Mouse (Mus musculus) embryonic facial prominence, embryonic 13.5 days (tissue): ENCODE measurements at regions not wholly inside any gene's neighbourhood (a gene's known extent, or its start where the extent isn't known, plus 50 kb on each side); places are given as distances from the start of the nearest gene placed in this dataset.
"Not testable (repeated sequence)": the region's sequence is repeated elsewhere in the genome, so short reads cannot be mapped to it uniquely, and the experiment has no call there.

Experiments used
- ATAC-seq: fragments of 200-750 bp; cut with Nextera tagmentation; 2 replicates; pipeline ENCODE4 v1.8.0; 2017; ENCODE audit warnings: low read depth; ENCODE audit not compliant: insufficient number of reproducible peaks, insufficient read depth, low FRiP score, low TSS enrichment
- H3K27ac ChIP-seq: fragments of 300-500 bp; sonication (generic); 2 replicates; pipeline ENCODE4 v1.5.1; 2015; ENCODE audit warnings: moderate library complexity, mild to moderate bottlenecking, inconsistent platforms
- H3K27me3 ChIP-seq: fragments of 300-500 bp; sonication (generic); 2 replicates; pipeline ENCODE4 v1.6.1; 2015; ENCODE audit warnings: mild to moderate bottlenecking, inconsistent platforms
- H3K36me3 ChIP-seq: fragments of 300-500 bp; sonication (generic); 2 replicates; pipeline ENCODE4 v1.6.1; 2015; ENCODE audit warnings: mild to moderate bottlenecking, inconsistent platforms
- H3K4me1 ChIP-seq: fragments of 300-500 bp; sonication (generic); 2 replicates; pipeline ENCODE4 v1.6.1; 2015; ENCODE audit warnings: inconsistent platforms
- H3K4me2 ChIP-seq: fragments of 300-500 bp; sonication (generic); 2 replicates; pipeline ENCODE4 v1.6.1; 2015; ENCODE audit warnings: moderate library complexity, mild to moderate bottlenecking, inconsistent platforms
- H3K4me3 ChIP-seq: fragments of 300-500 bp; sonication (generic); 2 replicates; pipeline ENCODE4 v1.5.1; 2015; ENCODE audit warnings: mild to moderate bottlenecking, inconsistent platforms
- H3K9ac ChIP-seq: fragments of 300-500 bp; sonication (generic); 2 replicates; pipeline ENCODE4 v1.6.1; 2015; ENCODE audit warnings: mild to moderate bottlenecking, inconsistent platforms
- H3K9me3 ChIP-seq: fragments of 300-500 bp; sonication (generic); 2 replicates; pipeline ENCODE4 v1.6.1; 2016; ENCODE audit warnings: inconsistent platforms
- WGBS: fragments of 180-500 bp; shearing (Covaris S2); methylation state at CpG from one replicate; pipeline ENCODE4 v1.1.7; 2015; ENCODE audit warnings: mixed read lengths; 5-methylcytosine and 5-hydroxymethylcytosine counted together

DNA sequence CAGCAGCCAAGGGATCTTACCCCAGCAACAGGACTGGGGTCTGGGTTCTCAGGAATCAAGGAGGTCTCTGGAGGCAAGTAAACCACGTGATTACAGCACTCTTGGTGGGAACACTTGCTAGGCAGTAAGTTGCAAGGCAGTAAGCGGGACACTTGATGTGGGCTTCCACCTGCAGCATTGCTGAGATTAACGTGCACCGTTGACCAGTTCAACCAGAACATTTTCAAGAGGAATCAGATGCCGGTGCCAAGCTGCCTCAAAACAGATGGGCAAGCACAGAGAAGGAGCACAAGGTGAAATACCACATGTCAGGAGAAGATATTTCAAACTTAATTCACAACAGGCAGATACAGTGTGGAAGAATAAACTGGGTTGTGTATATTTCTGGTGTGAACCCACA lies 190.9 kb downstream of the Osr1 start:
- Histone ChIP-seq H3K36me3 (no peaks in the 10 kb centered on the region), H3K4me2 (no peak overlapping the region), H3K4me3 (no peak overlapping the region), H3K4me1 (no peaks in the 10 kb centered on the region), H3K9ac (no peak overlapping the region), H3K27ac (no peak overlapping the region), H3K9me3 (no peaks in the 10 kb centered on the region), H3K27me3 (no peaks in the 10 kb centered on the region)
- WGBS, result 30% methylated on average over 5 of the region's 5 CpGs
- no peak for ATAC-seq

- H3K27me3 ChIP-seq, H3K4me3 ChIP-seq, H3K27ac ChIP-seq, H3K9me3 ChIP-seq, H3K36me3 ChIP-seq, H3K4me1 ChIP-seq, H3K4me2 ChIP-seq, H3K9ac ChIP-seq, ATAC-seq: not testable (repeated sequence)
- 61% methylated on average over 2 of the region's 2 CpGs for WGBS
Measured at GRCm38 (mm10) chr12:9762291-9762811, 192.4 kb downstream of the Osr1 start.

DNA sequence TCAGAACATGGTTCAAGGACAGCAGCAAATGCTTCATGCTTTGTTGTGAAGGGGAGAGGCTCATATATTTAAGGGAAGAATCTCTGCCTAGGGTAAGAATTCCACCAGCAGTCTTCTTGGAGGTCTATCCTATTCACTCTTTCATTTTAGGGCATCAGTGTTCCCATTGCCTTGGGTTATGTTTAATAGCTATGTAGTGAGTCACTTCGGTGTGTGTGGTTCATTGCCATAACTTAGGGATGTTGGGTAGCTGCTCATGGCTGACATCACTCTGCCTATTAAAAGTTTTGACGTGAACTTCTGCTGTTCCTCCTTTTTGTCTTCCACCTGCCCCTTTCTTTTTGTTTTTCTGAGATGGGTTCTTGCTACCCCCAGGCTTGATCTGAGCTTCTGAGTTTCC lies 192.9 kb downstream of the Osr1 start:
- no peaks in the 10 kb centered on the region for H3K9me3 ChIP-seq
- H3K27me3 ChIP-seq, result no peaks in the 10 kb centered on the region
- no peak overlapping the region for H3K4me3 ChIP-seq
- H3K9ac ChIP-seq, result no peak overlapping the region
- no peak for ATAC-seq
- H3K36me3 ChIP-seq, result no peaks in the 10 kb centered on the region
- no peak overlapping the region for H3K27ac ChIP-seq
- H3K4me2 ChIP-seq, result no peak overlapping the region
- 86% methylated on average over 2 of the region's 2 CpGs for WGBS
- no peaks in the 10 kb centered on the region for H3K4me1 ChIP-seq

GRCm38 (mm10) chr12:9770908-9771307 lies 201.0 kb downstream of the Osr1 start:
- H3K36me3 ChIP-seq, result no peaks in the 10 kb centered on the region
- WGBS, result 64% methylated on average over 4 of the region's 4 CpGs
- no peak for ATAC-seq
- H3K27ac ChIP-seq, result no peak overlapping the region
- H3K9ac ChIP-seq, result no peak overlapping the region
- H3K4me2 ChIP-seq, result no peak overlapping the region
- H3K4me3 ChIP-seq, result no peak overlapping the region
- no peaks in the 10 kb centered on the region for H3K4me1 ChIP-seq
- H3K27me3 ChIP-seq, result no peaks in the 10 kb centered on the region
- H3K9me3 ChIP-seq, result no peaks in the 10 kb centered on the region

- ATAC-seq, result no peak
- Histone ChIP-seq H3K27me3 (no peaks in the 10 kb centered on the region), H3K27ac (no peak overlapping the region), H3K9ac (no peak overlapping the region), H3K9me3 (no peaks in the 10 kb centered on the region), H3K4me3 (no peak overlapping the region), H3K4me2 (no peak overlapping the region), H3K36me3 (no peaks in the 10 kb centered on the region), H3K4me1 (no peaks in the 10 kb centered on the region)
- 76% methylated on average over 1 of the region's 1 CpGs for WGBS
Measured at GRCm38 (mm10) chr12:9772875-9773274, 203.0 kb downstream of the Osr1 start.

- Histone ChIP-seq H3K27ac (no peak overlapping the region), H3K27me3 (no peaks in the 10 kb centered on the region), H3K36me3 (no peaks in the 10 kb centered on the region), H3K4me3 (no peak overlapping the region), H3K9me3 (no peaks in the 10 kb centered on the region), H3K4me1 (no peaks in the 10 kb centered on the region), H3K4me2 (no peak overlapping the region), H3K9ac (no peak overlapping the region)
- ATAC-seq, result no peak
- 71% methylated on average over 3 of the region's 3 CpGs for WGBS
Measured at GRCm38 (mm10) chr12:9802284-9802683, 232.4 kb downstream of the Osr1 start.

- Histone ChIP-seq H3K27ac (no peak overlapping the region), H3K4me3 (no peak overlapping the region), H3K4me1 (no peaks in the 10 kb centered on the region), H3K4me2 (no peak overlapping the region), H3K9ac (no peak overlapping the region), H3K36me3 (no peaks in the 10 kb centered on the region), H3K9me3 (no peaks in the 10 kb centered on the region), H3K27me3 (no peaks in the 10 kb centered on the region)
- no peak for ATAC-seq
- 69% methylated on average over 1 of the region's 1 CpGs for WGBS
Measured at GRCm38 (mm10) chr12:9807406-9807805, 237.5 kb downstream of the Osr1 start.

DNA sequence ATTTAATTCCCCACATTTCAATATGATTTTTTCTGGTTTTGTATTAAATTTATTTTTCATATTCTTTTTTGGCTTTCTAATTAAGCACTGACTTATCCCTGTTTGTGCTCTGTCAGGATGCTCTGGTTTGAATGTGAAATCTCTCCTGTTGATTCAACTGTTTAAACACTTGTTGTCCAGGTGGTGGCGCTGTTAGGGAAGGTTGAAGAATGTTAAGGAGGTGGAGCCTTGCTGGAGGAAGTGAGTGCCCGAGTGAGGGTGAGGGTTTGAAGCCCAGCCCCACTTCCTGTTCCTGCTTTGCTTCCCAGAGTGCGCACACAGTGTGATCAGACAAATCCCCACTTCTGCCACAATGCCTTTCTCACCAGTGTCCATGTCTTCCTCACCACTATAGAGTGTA lies 263.4 kb downstream of the Osr1 start:
- 59% methylated on average over 3 of the region's 3 CpGs for WGBS
- no peak for ATAC-seq
- H3K4me3 ChIP-seq, result no peak overlapping the region
- no peak overlapping the region for H3K27ac ChIP-seq
- H3K36me3 ChIP-seq, result no peaks in the 10 kb centered on the region
- H3K4me1 ChIP-seq, result no peaks in the 10 kb centered on the region
- H3K9me3 ChIP-seq, result no peaks in the 10 kb centered on the region
- no peaks in the 10 kb centered on the region for H3K27me3 ChIP-seq
- no peak overlapping the region for H3K9ac ChIP-seq
- H3K4me2 ChIP-seq, result no peak overlapping the region

- no peak overlapping the region for H3K27ac ChIP-seq
- H3K36me3 ChIP-seq, result no peaks in the 10 kb centered on the region
- H3K9ac ChIP-seq, result no peak overlapping the region
- ATAC-seq, result no peak
- H3K4me2 ChIP-seq, result no peak overlapping the region
- no peaks in the 10 kb centered on the region for H3K9me3 ChIP-seq
- H3K4me3 ChIP-seq, result no peak overlapping the region
- H3K27me3 ChIP-seq, result no peaks in the 10 kb centered on the region
- peaks cover 6% of the 10 kb centered on the region; the same call in 1 of the 2 replicates for H3K4me1 ChIP-seq
- 53% methylated on average over 5 of the region's 5 CpGs for WGBS
Measured at GRCm38 (mm10) chr12:9839198-9839845, 269.4 kb downstream of the Osr1 start.

GRCm38 (mm10) chr12:9839949-9840348 lies 270.0 kb downstream of the Osr1 start:
- no peak for ATAC-seq
- no peak overlapping the region for H3K9ac ChIP-seq
- H3K4me2 ChIP-seq, result no peak overlapping the region
- 73% methylated on average over 2 of the region's 2 CpGs for WGBS
- no peaks in the 10 kb centered on the region for H3K27me3 ChIP-seq
- H3K36me3 ChIP-seq, result no peaks in the 10 kb centered on the region
- H3K4me3 ChIP-seq, result no peak overlapping the region
- no peak overlapping the region for H3K27ac ChIP-seq
- H3K4me1 ChIP-seq, result peaks cover 6% of the 10 kb centered on the region; the same call in 1 of the 2 replicates
- H3K9me3 ChIP-seq, result no peaks in the 10 kb centered on the region

DNA sequence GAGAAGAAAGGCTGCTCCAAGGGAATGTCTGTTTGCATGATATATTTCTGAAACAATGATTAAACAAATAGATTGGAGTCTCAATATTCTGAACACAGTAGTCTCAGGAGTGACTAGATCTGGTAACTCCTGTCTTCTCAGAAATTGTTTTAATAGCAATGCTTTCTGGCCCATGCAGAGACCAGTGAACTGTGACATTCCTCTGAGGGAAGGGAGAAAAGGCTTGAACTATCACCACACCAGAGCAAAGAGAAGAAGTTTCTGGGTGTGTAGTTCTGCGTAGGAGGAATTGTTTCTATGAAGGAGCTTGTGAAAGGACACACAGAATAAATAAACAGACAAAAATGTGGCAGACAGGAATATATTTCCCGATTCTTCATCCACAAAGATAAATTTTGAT lies 277.1 kb downstream of the Osr1 start:
- WGBS, result 90% methylated on average over 2 of the region's 2 CpGs
- Histone ChIP-seq H3K4me3 (no peak overlapping the region), H3K36me3 (no peaks in the 10 kb centered on the region), H3K9ac (no peak overlapping the region), H3K27ac (no peak overlapping the region), H3K27me3 (no peaks in the 10 kb centered on the region), H3K9me3 (no peaks in the 10 kb centered on the region), H3K4me1 (0 out of 2 replicates have a peak, but pooled peaks cover 4% of the 10 kb centered on the region), H3K4me2 (no peak overlapping the region)
- no peak for ATAC-seq

DNA sequence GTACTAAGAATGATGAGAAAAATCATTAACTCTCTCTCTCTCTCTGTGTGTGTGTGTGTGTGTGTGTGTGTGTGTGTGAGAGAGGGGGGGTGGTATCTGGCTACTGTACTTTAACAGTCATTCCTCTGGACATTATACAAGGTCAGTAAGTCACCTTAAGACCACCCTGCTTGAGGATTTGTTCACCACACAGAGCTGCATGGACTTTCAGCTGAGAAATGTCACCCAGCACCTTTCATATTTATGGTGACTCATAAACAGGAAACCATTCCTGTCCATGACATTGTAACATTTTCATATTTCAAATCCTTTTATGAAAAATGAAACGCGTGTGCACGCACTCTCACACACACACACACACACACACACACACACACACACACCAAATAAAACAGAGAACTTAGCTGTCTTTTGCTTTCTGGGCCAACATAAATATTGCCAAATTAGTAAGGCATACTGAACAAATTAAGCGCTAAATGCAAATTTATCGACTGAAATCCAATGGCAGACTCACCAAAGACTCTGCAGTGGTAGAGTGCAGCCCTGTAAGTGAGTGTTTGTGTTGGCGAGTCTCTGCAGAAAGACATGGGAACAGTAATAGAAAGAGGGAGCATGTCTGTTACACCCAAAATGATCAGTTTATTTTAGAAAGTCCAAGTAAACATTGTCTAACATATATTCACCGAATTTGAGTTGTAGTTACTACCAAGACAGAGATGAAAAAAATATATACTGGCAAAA lies 277.7 kb downstream of the Osr1 start:
- 70% methylated on average over 7 of the region's 7 CpGs for WGBS
- H3K9ac ChIP-seq, result no peak overlapping the region
- H3K36me3 ChIP-seq, result no peaks in the 10 kb centered on the region
- no peak overlapping the region for H3K4me2 ChIP-seq
- H3K4me3 ChIP-seq, result no peak overlapping the region
- H3K4me1 ChIP-seq, result no peaks in the 10 kb centered on the region
- ATAC-seq, result no peak
- H3K9me3 ChIP-seq, result no peaks in the 10 kb centered on the region
- H3K27ac ChIP-seq, result no peak overlapping the region
- H3K27me3 ChIP-seq, result no peaks in the 10 kb centered on the region
